Mouse (Mus musculus) frontal cortex, postnatal 25 days (tissue): Measurements from ENCODE around the gene Lrif1.
"Not testable (repeated sequence)": the region's sequence is repeated elsewhere in the genome, so short reads cannot be mapped to it uniquely, and the experiment has no call there.

Experiments
- DNase-seq, 2 experiments: peaks; one replicate each; pipeline ENCODE4 v3.0.0; 2022; ENCODE audit warnings: low spot score in 2 of 2

Lrif1 gene

DNA sequence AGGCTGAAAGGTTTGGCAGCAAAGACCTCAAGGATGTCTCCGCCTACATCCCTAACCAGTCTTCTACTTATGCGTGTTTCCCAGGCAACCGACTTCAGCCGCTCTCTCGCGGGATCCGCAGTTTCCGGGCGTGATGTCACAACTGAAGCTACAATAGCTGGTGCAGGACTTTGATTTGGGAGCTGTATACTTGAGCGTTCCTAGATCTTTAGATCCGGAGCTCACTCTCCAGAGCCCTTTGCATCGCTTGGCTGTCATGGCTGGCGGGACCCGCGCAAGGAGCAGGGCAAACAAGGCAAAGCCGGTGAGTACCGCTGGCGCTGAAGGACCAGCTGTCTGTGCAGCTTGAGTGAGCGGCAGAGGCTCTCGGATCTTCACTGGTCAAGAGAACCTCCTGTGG, at the start of gene Lrif1:
TSS of gene Lrif1 (plus strand) at position 158 of the 400 bp plus-strand sequence.
- peak; percentile 67 to 80 for DNase-seq

DNA sequence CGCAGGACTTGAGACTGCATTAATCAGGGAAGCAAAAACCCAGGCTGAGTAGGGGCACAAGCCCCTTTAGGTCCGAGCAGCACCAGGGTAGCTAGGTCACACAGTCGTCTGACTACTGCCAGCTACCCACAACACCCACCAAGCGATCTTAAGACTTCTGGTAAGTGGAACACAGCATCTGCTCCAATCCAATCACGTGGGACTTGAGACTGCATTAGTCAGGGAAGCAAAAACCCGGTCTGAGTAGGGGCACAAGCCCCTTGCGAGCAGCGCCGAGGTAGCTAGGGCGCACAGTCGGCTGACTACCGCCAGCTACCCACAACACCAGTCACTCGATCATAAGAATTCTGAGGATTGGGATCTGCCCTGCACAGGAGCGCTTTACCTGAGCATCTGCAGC, 12.0 kb upstream of the Lrif1 start:
- not testable (repeated sequence) for DNase-seq

GRCm38 (mm10) chr3:106685381-106685780, 594 bp downstream of the Lrif1 start:
- no peak for DNase-seq

DNA sequence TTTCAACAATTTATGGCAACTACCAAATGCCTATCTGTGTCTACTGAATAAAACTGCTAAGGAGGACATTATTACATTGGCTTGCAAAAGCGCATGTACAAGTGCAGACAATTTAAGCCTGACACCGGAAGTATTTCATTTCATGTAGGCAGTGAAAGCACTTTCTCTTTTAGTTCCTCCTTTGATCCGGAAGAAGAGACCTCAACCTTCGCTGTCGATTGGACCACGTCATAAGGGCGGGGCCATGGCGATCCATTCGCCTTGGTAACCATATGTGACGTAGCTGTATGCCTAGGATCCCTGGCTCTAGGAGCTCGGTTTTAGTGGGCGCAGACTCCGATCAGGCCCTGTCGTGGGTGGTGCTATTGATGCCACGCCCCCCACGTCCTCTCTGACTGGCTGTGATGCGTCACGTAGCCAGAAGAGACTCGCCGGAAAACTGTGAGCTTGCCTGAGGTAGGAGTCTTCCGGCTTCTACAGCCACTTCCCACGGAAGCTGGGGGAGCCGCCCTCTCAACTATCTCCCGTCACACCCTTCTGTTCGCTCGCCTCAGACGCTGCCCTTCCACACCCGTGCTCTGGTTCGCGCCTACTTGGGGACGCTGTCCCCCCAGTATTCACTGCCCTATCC, 36.7 kb downstream of the Lrif1 start:
- peak; percentile 84 to 93 for DNase-seq

DNA sequence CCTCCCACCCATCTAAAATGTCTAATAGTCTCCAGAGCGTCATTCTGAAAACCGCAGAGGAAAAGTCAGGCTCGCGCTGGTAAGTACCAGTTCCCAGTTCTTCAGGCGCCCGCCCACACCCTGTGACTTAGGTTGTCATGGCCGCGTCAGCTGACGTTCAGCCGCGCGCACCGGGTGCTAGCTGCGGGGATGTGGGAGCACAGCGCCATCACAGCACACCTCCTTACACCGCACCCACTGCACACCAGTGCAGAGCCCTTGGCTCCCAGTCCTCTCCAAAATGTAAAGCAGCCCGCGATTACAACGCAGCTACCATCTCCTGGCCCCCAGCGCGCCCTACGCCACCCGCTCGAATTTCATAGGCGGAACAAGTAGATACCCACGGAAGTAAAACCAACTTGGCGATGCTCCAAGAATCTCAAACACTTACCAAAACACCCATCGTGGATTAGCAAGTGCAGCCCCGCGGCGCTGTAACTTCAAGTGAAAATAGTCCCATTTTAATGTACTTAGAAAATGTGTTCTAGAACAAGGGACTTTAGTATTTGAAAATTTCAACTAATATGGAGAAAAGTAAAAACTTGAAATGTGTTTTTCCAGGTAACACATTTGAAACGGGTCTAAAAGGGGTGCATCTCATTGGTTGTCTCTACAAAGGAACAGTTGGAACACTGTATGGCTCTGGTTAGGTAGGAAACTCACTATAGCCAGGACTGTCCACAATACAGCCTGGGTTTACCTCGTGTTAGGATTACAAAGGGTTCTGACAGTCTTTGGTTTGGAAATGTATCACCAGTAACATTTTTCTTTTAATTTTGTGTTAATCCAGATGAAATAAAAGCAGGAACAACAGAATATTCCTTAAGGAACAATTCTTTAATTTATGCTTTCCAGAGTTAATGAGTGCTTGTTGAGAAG, 37.5 kb downstream of the Lrif1 start:
- DNase-seq = peak; percentile 75 to 84

DNA sequence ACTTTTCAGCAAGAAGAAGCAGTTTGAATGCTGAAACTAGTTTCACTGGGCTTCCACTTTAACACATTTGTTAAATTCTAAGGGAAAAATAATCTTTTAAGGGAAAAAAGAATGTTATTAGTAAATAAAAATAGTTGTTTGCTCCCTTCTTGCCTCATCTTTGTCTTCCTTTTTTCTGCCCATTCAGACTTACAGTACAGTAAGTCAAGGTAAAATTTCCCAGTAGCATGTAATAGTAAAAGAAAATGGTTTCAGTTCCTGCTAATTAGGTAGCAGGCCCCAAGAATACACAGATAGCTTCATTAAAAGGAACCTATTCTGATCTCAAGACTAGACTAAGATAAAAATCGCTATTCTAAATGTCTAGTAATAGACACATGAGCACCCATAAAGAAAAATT, 71.1 kb downstream of the Lrif1 start:
- no peak for DNase-seq

DNA sequence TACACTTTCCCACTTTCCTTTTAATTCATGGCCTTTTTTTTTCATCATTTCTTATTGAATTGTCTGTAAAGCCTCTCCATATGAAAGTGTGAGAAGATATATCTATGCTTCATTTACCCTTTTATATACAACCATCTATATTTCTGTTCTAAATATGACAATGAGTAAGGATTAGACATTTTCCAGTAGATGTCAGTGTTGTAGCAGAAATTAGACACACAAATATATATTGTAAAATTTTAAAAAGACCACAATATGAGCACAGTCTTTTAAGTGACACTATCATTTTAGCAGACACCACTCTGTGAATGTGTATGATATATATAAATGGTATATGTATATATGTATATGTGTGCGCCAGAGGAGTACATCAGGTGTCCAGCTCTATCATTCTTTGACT, 87.0 kb downstream of the Lrif1 start:
- no peak for DNase-seq

DNA sequence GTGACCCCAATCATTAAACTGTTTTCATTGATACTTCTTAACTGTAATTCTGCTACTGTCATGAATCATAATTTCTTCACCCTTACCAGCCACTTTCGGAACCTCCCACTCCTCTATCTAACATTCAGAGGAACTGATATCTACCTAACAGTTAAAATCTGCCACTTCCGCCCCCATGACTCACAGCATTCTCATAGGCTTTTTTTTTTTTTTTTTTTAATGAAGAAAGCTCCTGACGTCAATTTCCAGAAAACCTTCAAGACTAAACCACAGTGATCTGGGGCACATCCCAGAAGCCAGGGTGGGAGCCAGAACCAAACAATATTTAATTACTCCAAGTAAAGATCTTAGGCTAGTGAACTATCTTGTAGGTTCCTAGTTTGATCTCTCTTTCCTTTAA, 100.3 kb downstream of the Lrif1 start:
- no peak for DNase-seq
